Mouse (Mus musculus) intestine, embryonic 16.5 days (tissue): ENCODE data around the gene Smap2. TPM values are rescaled to one million over a fixed set of nuclear protein-coding genes. Genes with fewer than 3 reads are reported as not detected.

Experiments
- ATAC-seq: fragments of 200-750 bp; cut with Nextera tagmentation; 2 replicates; pipeline ENCODE4 v1.8.0; 2017; ENCODE audit warnings: moderate TSS enrichment, moderate library complexity
- H3K27ac ChIP-seq: fragments of 300-500 bp; sonication (generic); 2 replicates; pipeline ENCODE4 v1.5.1; 2014; ENCODE audit warnings: mild to moderate bottlenecking, low read length
- H3K27me3 ChIP-seq: fragments of 300-500 bp; sonication (generic); replicated peaks from 2 replicates; pipeline ENCODE4 v1.6.1; 2014; ENCODE audit warnings: low read length, control low read depth, mixed read lengths; ENCODE audit not compliant: control insufficient read depth, insufficient read depth
- H3K36me3 ChIP-seq: fragments of 300-500 bp; sonication (generic); 2 replicates; pipeline ENCODE4 v1.6.1; 2014; ENCODE audit warnings: low read length, control low read depth; ENCODE audit not compliant: control insufficient read depth, insufficient read depth
- H3K4me1 ChIP-seq: fragments of 300-500 bp; sonication (generic); 2 replicates; pipeline ENCODE4 v1.6.1; 2014; ENCODE audit warnings: low read length, control low read depth, mixed read lengths; ENCODE audit not compliant: control insufficient read depth, insufficient read depth
- H3K4me2 ChIP-seq: fragments of 300-500 bp; sonication (generic); 2 replicates; pipeline ENCODE4 v1.6.1; 2014; ENCODE audit warnings: low read depth, low read length, control low read depth
- H3K4me3 ChIP-seq: fragments of 300-500 bp; sonication (generic); 2 replicates; pipeline ENCODE4 v1.5.1; 2014; ENCODE audit warnings: mild to moderate bottlenecking, low read length
- H3K9ac ChIP-seq: fragments of 300-500 bp; sonication (generic); 2 replicates; pipeline ENCODE4 v1.6.1; 2014; ENCODE audit warnings: low read depth, low read length
- H3K9me3 ChIP-seq: fragments of 300-500 bp; sonication (generic); 2 replicates; pipeline ENCODE4 v1.6.1; 2016; ENCODE audit warnings: low read length, control low read depth; ENCODE audit not compliant: control insufficient read depth
- WGBS: fragments of 180-500 bp; shearing (Covaris S2); extraction: QIAGEN DNeasy Blood & Tissue Kit; methylation state at CpG from one replicate; pipeline ENCODE4 v1.1.7; 2014; 5-methylcytosine and 5-hydroxymethylcytosine counted together
- polyA plus RNA-seq: library from polyadenylated mRNA; unstranded; fragments of >200 nt; fragmentation: Nextera tagmentation; extraction: Ambion mirVana; gene quantifications from 2 replicates; pipeline ENCODE4 v1.2.1, GENCODE M21; 2015

The Smap2 gene
- polyA plus RNA-seq, 1 experiment from 2014 or later: 12.2 TPM

- Histone ChIP-seq H3K4me2 (no peak overlapping the region), H3K9ac (no peak overlapping the region), H3K27ac (no peak overlapping the region), H3K27me3 (no peaks in the 10 kb centered on the region), H3K4me1 (no peaks in the 10 kb centered on the region), H3K4me3 (no peak overlapping the region), H3K9me3 (no peaks in the 10 kb centered on the region), H3K36me3 (no peaks in the 10 kb centered on the region)
- WGBS: 64% methylated on average over 1 of the region's 1 CpGs
- ATAC-seq: no peak
Measured at GRCm38 (mm10) chr4:120995911-120996310, 21.1 kb downstream of the Smap2 start.

GRCm38 (mm10) chr4:120993025-120993424, 24.0 kb downstream of the Smap2 start:
- no peak for ATAC-seq

GRCm38 (mm10) chr4:120992284-120992683, 24.8 kb downstream of the Smap2 start:
- no peaks in the 10 kb centered on the region for H3K36me3 ChIP-seq
- ATAC-seq: no peak
- no peak overlapping the region for H3K4me2 ChIP-seq
- no peaks in the 10 kb centered on the region for H3K4me1 ChIP-seq
- H3K4me3 ChIP-seq: no peak overlapping the region
- H3K27me3 ChIP-seq: no peaks in the 10 kb centered on the region
- H3K27ac ChIP-seq: no peak overlapping the region
- no peak overlapping the region for H3K9ac ChIP-seq
- 74% methylated on average over 2 of the region's 2 CpGs for WGBS
- H3K9me3 ChIP-seq: peaks cover 5% of the 10 kb centered on the region; the same call in 1 of the 2 replicates

More at GRCm38 (mm10) chr4:120993025-120993424, 24.0 kb downstream of the Smap2 start:
- Histone ChIP-seq H3K4me3 (no peak overlapping the region), H3K4me1 (no peaks in the 10 kb centered on the region), H3K27ac (no peak overlapping the region), H3K27me3 (no peaks in the 10 kb centered on the region), H3K9ac (no peak overlapping the region), H3K9me3 (peaks cover 5% of the 10 kb centered on the region; the same call in 1 of the 2 replicates), H3K36me3 (no peaks in the 10 kb centered on the region), H3K4me2 (no peak overlapping the region)
- WGBS: 84% methylated on average over 1 of the region's 1 CpGs

GRCm38 (mm10) chr4:120987319-120987718, 29.7 kb downstream of the Smap2 start:
- Histone ChIP-seq H3K4me3 (no peak overlapping the region), H3K27me3 (no peaks in the 10 kb centered on the region), H3K9me3 (peaks cover 5% of the 10 kb centered on the region; the same call in 1 of the 2 replicates), H3K4me1 (no peaks in the 10 kb centered on the region), H3K36me3 (no peaks in the 10 kb centered on the region), H3K9ac (no peak overlapping the region), H3K4me2 (no peak overlapping the region), H3K27ac (no peak overlapping the region)
- ATAC-seq: peak; percentile 5; the same call in 1 of the 2 replicates
- 77% methylated on average over 4 of the region's 4 CpGs for WGBS

GRCm38 (mm10) chr4:120986446-120986845, 30.6 kb downstream of the Smap2 start:
- Histone ChIP-seq H3K4me2 (no peak overlapping the region), H3K36me3 (no peaks in the 10 kb centered on the region)

GRCm38 (mm10) chr4:120978221-120978620, 38.8 kb downstream of the Smap2 start:
- H3K36me3 ChIP-seq: no peaks in the 10 kb centered on the region
- 90% methylated on average over 3 of the region's 3 CpGs for WGBS
- H3K4me3 ChIP-seq: no peak overlapping the region
- no peaks in the 10 kb centered on the region for H3K4me1 ChIP-seq
- no peak for ATAC-seq
- H3K4me2 ChIP-seq: no peak overlapping the region
- H3K9me3 ChIP-seq: no peaks in the 10 kb centered on the region
- no peaks in the 10 kb centered on the region for H3K27me3 ChIP-seq
- no peak overlapping the region for H3K9ac ChIP-seq
- H3K27ac ChIP-seq: no peak overlapping the region

More at GRCm38 (mm10) chr4:120986446-120986845, 30.6 kb downstream of the Smap2 start:
- no peak overlapping the region for H3K4me3 ChIP-seq
- H3K9ac ChIP-seq: no peak overlapping the region
- no peaks in the 10 kb centered on the region for H3K4me1 ChIP-seq
- WGBS: 13% methylated on average over 6 of the region's 6 CpGs
- no peak overlapping the region for H3K27ac ChIP-seq
- H3K27me3 ChIP-seq: no peaks in the 10 kb centered on the region
- peak; percentile 52; the same call in 1 of the 2 replicates for ATAC-seq
- H3K9me3 ChIP-seq: peaks cover 5% of the 10 kb centered on the region; the same call in 1 of the 2 replicates

GRCm38 (mm10) chr4:120975428-120975734, 41.7 kb downstream of the Smap2 start:
- Histone ChIP-seq H3K4me2 (no peak overlapping the region), H3K4me1 (no peaks in the 10 kb centered on the region), H3K36me3 (0 out of 2 replicates have a peak, but pooled peaks cover 6% of the 10 kb centered on the region), H3K27ac (no peak overlapping the region), H3K4me3 (no peak overlapping the region), H3K9me3 (no peaks in the 10 kb centered on the region), H3K9ac (no peak overlapping the region), H3K27me3 (no peaks in the 10 kb centered on the region)
- no peak for ATAC-seq
- 82% methylated on average over 4 of the region's 4 CpGs for WGBS

GRCm38 (mm10) chr4:120974711-120975427, 42.2 kb downstream of the Smap2 start:
- ATAC-seq: no peak
- Histone ChIP-seq H3K4me1 (no peaks in the 10 kb centered on the region), H3K4me2 (no peak overlapping the region), H3K27me3 (no peaks in the 10 kb centered on the region), H3K4me3 (no peak overlapping the region), H3K9ac (no peak overlapping the region), H3K36me3 (0 out of 2 replicates have a peak, but pooled peaks cover 6% of the 10 kb centered on the region), H3K9me3 (no peaks in the 10 kb centered on the region), H3K27ac (no peak overlapping the region)
- 85% methylated on average over 11 of the region's 11 CpGs for WGBS

- Histone ChIP-seq H3K27ac (no peak overlapping the region), H3K9ac (no peak overlapping the region), H3K4me1 (no peaks in the 10 kb centered on the region), H3K27me3 (no peaks in the 10 kb centered on the region), H3K9me3 (no peaks in the 10 kb centered on the region), H3K4me3 (no peak overlapping the region), H3K36me3 (0 out of 2 replicates have a peak, but pooled peaks cover 6% of the 10 kb centered on the region), H3K4me2 (no peak overlapping the region)
- no peak for ATAC-seq
- WGBS: 89% methylated on average over 8 of the region's 8 CpGs
Measured at GRCm38 (mm10) chr4:120971842-120972241, 45.2 kb downstream of the Smap2 start.
